Mouse (Mus musculus) ZHBTc4 (cell line): Measurements from ENCODE around the gene Smim4.

Source experiments
- DNase-seq: peaks from one replicate; pipeline ENCODE4 v3.0.0-alpha.2; 2011; ENCODE audit warnings: low read depth, low spot score

Smim4 gene

GRCm38 (mm10) chr14:31125106-31126075, 3.4 kb downstream of the Smim4 start:
- peak; percentile 38 for DNase-seq

- no peak for DNase-seq
These were observed 13.2 kb downstream of the Smim4 start for GRCm38 (mm10) chr14:31115522-31115921.

- DNase-seq, result no peak
These were observed 14.7 kb downstream of the Smim4 start for GRCm38 (mm10) chr14:31114011-31114410.

GRCm38 (mm10) chr14:31112187-31112586, 16.6 kb downstream of the Smim4 start:
- DNase-seq, result no peak

- no peak for DNase-seq
These were observed 18.1 kb downstream of the Smim4 start for GRCm38 (mm10) chr14:31110613-31111012.

- no peak for DNase-seq
These were observed 23.6 kb downstream of the Smim4 start for GRCm38 (mm10) chr14:31105156-31105555.

GRCm38 (mm10) chr14:31089918-31090317, 38.8 kb downstream of the Smim4 start:
- DNase-seq, result no peak

GRCm38 (mm10) chr14:31088515-31088914, 40.2 kb downstream of the Smim4 start:
- DNase-seq, result no peak

- DNase-seq, result peak; percentile 64
These were observed 41.3 kb downstream of the Smim4 start for GRCm38 (mm10) chr14:31087433-31087832.

GRCm38 (mm10) chr14:31081147-31081546, 47.6 kb downstream of the Smim4 start:
- peak; percentile 54 for DNase-seq

- no peak for DNase-seq
These were observed 49.3 kb downstream of the Smim4 start for GRCm38 (mm10) chr14:31079313-31080028.

GRCm38 (mm10) chr14:31078597-31079208, 50.1 kb downstream of the Smim4 start:
- DNase-seq, result no peak

GRCm38 (mm10) chr14:31069086-31069733, 59.5 kb downstream of the Smim4 start:
- DNase-seq, result no peak

- DNase-seq, result peak; percentile 56
These were observed 66.5 kb downstream of the Smim4 start for GRCm38 (mm10) chr14:31062277-31062676.

GRCm38 (mm10) chr14:31045817-31046216, 82.9 kb downstream of the Smim4 start:
- DNase-seq, result no peak

- DNase-seq, result no peak
These were observed 83.5 kb downstream of the Smim4 start for GRCm38 (mm10) chr14:31045296-31045695.
